Mouse (Mus musculus) MEL (cell line): Measurements from ENCODE around the gene Rbms3. TPM values are rescaled to one million over a fixed set of nuclear protein-coding genes. Genes with fewer than 3 reads are reported as not detected.

Source experiments
- DNase-seq: peaks from one replicate; pipeline ENCODE4 v3.0.0; 2011; ENCODE audit warnings: low read depth, low spot score
- H3K27ac ChIP-seq: 2 replicates; pipeline ENCODE4 v1.5.1; 2012; ENCODE audit warnings: low read depth, mild to moderate bottlenecking, control low read depth, low read length, moderate library complexity; ENCODE audit not compliant: control insufficient read depth
- H3K27me3 ChIP-seq, 2 experiments: fragments of 150-350 bp in 1 of 2; sonication (generic) in 1 of 2; 2 replicates each; pipeline ENCODE4 v1.6.1; 2012; ENCODE audit warnings: low read length in 2 of 2, mild to moderate bottlenecking in 2 of 2, improper control_type of control experiment in 1 of 2, moderate library complexity in 1 of 2; ENCODE audit not compliant: insufficient read depth in 2 of 2, control insufficient read depth in 1 of 2
- H3K36me3 ChIP-seq, 2 experiments: 2 replicates each; pipeline ENCODE4 v1.6.1; 2012 to 2014; ENCODE audit warnings: low read length in 2 of 2, improper control_type of control experiment in 1 of 2, inconsistent platforms in 1 of 2, mild to moderate bottlenecking in 1 of 2; ENCODE audit not compliant: insufficient read depth in 2 of 2, control insufficient read depth in 1 of 2
- H3K4me1 ChIP-seq, 2 experiments: fragments of 150-350 bp in 1 of 2; sonication (generic) in 1 of 2; 2 replicates each; pipeline ENCODE4 v1.6.1; 2012; ENCODE audit warnings: low read length in 2 of 2, improper control_type of control experiment in 1 of 2, mild to moderate bottlenecking in 1 of 2; ENCODE audit not compliant: insufficient read depth in 2 of 2, control insufficient read depth in 1 of 2
- H3K4me3 ChIP-seq, 2 experiments: fragments of 150-350 bp in 1 of 2; sonication (generic) in 1 of 2; 2 replicates each; pipeline ENCODE4 v1.5.1; 2012; ENCODE audit warnings: low read depth in 2 of 2, low read length in 2 of 2, mild to moderate bottlenecking in 2 of 2, moderate library complexity in 2 of 2, control low read depth in 1 of 2, improper control_type of control experiment in 1 of 2; ENCODE audit not compliant: control insufficient read depth in 1 of 2, insufficient read depth in 1 of 2
- H3K79me2 ChIP-seq: 2 replicates; pipeline ENCODE4 v1.6.1; 2012; ENCODE audit warnings: mild to moderate bottlenecking, low read length, moderate library complexity; ENCODE audit not compliant: control insufficient read depth, poor library complexity, insufficient read depth
- H3K9ac ChIP-seq: 2 replicates; pipeline ENCODE4 v1.6.1; 2012; ENCODE audit warnings: low read depth, mild to moderate bottlenecking, control low read depth, low read length, moderate library complexity; ENCODE audit not compliant: control insufficient read depth, poor library complexity, severe bottlenecking
- H3K9me3 ChIP-seq: fragments of 150-350 bp; sonication (generic); replicated peaks from 2 replicates; pipeline ENCODE4 v1.6.1; 2012; ENCODE audit warnings: mild to moderate bottlenecking, low read length, improper control_type of control experiment, moderate library complexity; ENCODE audit not compliant: insufficient read depth
- CHD2 ChIP-seq: IDR thresholded peaks from 2 replicates; pipeline ENCODE4 v1.6.1; 2011; ENCODE audit warnings: low read length, improper control_type of control experiment
- CTCF ChIP-seq, 3 experiments: IDR thresholded peaks in 2 of 3; conservative IDR thresholded peaks in 1 of 3; 2 replicates each; pipeline ENCODE4 v1.5.1; 2011 to 2012; ENCODE audit warnings: low read length in 3 of 3, low read depth in 2 of 3, mild to moderate bottlenecking in 2 of 3, improper control_type of control experiment in 1 of 3, inconsistent platforms in 1 of 3, mixed read lengths in 1 of 3, moderate library complexity in 1 of 3; ENCODE audit not compliant: control insufficient read depth in 1 of 3, insufficient read depth in 1 of 3, poor library complexity in 1 of 3, severe bottlenecking in 1 of 3
- E2F4 ChIP-seq: IDR thresholded peaks from 2 replicates; pipeline ENCODE4 v1.6.1; 2011; ENCODE audit warnings: low read depth, low read length, improper control_type of control experiment, borderline replicate concordance
- ELF1 ChIP-seq: IDR thresholded peaks from 2 replicates; pipeline ENCODE4 v1.6.1; 2014; ENCODE audit warnings: low read depth, mild to moderate bottlenecking, inconsistent platforms, low read length, improper control_type of control experiment, moderate library complexity
- GABPA ChIP-seq: IDR thresholded peaks from 2 replicates; pipeline ENCODE4 v1.6.1; 2012; ENCODE audit warnings: low read depth, mild to moderate bottlenecking, inconsistent platforms, low read length, improper control_type of control experiment, moderate library complexity
- GATA1 ChIP-seq: IDR thresholded peaks from 2 replicates; pipeline ENCODE4 v1.6.1; 2011; ENCODE audit warnings: low read depth, low read length, improper control_type of control experiment
- MAX ChIP-seq: IDR thresholded peaks from 2 replicates; pipeline ENCODE4 v1.6.1; 2011; ENCODE audit warnings: low read length, improper control_type of control experiment
- MEF2A ChIP-seq: IDR thresholded peaks from 2 replicates; pipeline ENCODE4 v1.6.1; 2014; ENCODE audit warnings: low read depth, mild to moderate bottlenecking, inconsistent platforms, low read length, improper control_type of control experiment; ENCODE audit not compliant: poor library complexity, insufficient replicate concordance, severe bottlenecking; ENCODE audit errors: extremely low read depth
- MYB ChIP-seq: IDR thresholded peaks from 2 replicates; pipeline ENCODE4 v1.6.1; 2011; ENCODE audit warnings: mild to moderate bottlenecking, low read depth, low read length, improper control_type of control experiment
- MYC ChIP-seq: IDR thresholded peaks from 2 replicates; pipeline ENCODE4 v1.6.1; 2011; ENCODE audit warnings: low read depth, mild to moderate bottlenecking, low read length, improper control_type of control experiment, moderate library complexity
- NELFE ChIP-seq: IDR thresholded peaks from 2 replicates; pipeline ENCODE4 v1.6.1; 2011; ENCODE audit warnings: low read depth, low read length, improper control_type of control experiment
- POLR2AphosphoS2 ChIP-seq: IDR thresholded peaks from 2 replicates; pipeline ENCODE4 v1.6.1; 2011; ENCODE audit warnings: low read length, improper control_type of control experiment
- RAD21 ChIP-seq: IDR thresholded peaks from 2 replicates; pipeline ENCODE4 v1.6.1; 2011; ENCODE audit warnings: mild to moderate bottlenecking, low read depth, low read length, improper control_type of control experiment
- SIN3A ChIP-seq: IDR thresholded peaks from 2 replicates; pipeline ENCODE4 v1.6.1; 2012; ENCODE audit warnings: low read length, improper control_type of control experiment, inconsistent platforms
- SMC3 ChIP-seq: IDR thresholded peaks from 2 replicates; pipeline ENCODE4 v1.6.1; 2011; ENCODE audit warnings: low read depth, low read length, improper control_type of control experiment
- TAL1 ChIP-seq: IDR thresholded peaks from 2 replicates; pipeline ENCODE4 v1.6.1; 2012; ENCODE audit warnings: mild to moderate bottlenecking, inconsistent platforms, low read length, moderate library complexity, mixed read lengths
- USF2 ChIP-seq, 2 experiments: IDR thresholded peaks; 2 replicates each; pipeline ENCODE4 v1.6.1; 2011 to 2012; ENCODE audit warnings: improper control_type of control experiment in 2 of 2, low read length in 2 of 2, borderline replicate concordance in 1 of 2, inconsistent platforms in 1 of 2, low read depth in 1 of 2, mild to moderate bottlenecking in 1 of 2; ENCODE audit not compliant: insufficient read depth in 1 of 2
- ZKSCAN1 ChIP-seq: IDR thresholded peaks from 2 replicates; pipeline ENCODE4 v1.6.1; 2012; ENCODE audit warnings: low read depth, mild to moderate bottlenecking, inconsistent platforms, low read length, improper control_type of control experiment, moderate library complexity
- ZMIZ1 ChIP-seq: IDR thresholded peaks from 2 replicates; pipeline ENCODE4 v1.6.1; 2012; ENCODE audit warnings: low read depth, mild to moderate bottlenecking, inconsistent platforms, low read length, improper control_type of control experiment, moderate library complexity
- ZNF384 ChIP-seq: IDR thresholded peaks from 2 replicates; pipeline ENCODE4 v1.6.1; 2012; ENCODE audit warnings: low read depth, mild to moderate bottlenecking, inconsistent platforms, low read length, improper control_type of control experiment
- polyA plus RNA-seq, 2 experiments: library from polyadenylated mRNA; stranded (reverse) in 1 of 2; unstranded in 1 of 2; fragments of >175 nt in 1 of 2; fragments of >200 nt in 1 of 2; gene quantifications; 2 replicates each; pipeline versions ENCODE4 v1.2.1 to v1.2.4; 2012; ENCODE audit warnings: low replicate concordance in 2 of 2, low read depth in 1 of 2; ENCODE audit not compliant: insufficient read length in 2 of 2, insufficient read depth in 1 of 2, missing spikeins in 1 of 2
- total RNA-seq: library from RNA; depleted of rRNA; stranded (reverse); fragments of 300-350 nt; gene quantifications from 2 replicates; pipeline ENCODE4 v1.2.3, GENCODE M21; 2012

Rbms3 gene
- total and polyA plus RNA-seq, 3 experiments: not detected

GRCm38 (mm10) chr9:116651414-116651813 lies 978.3 kb downstream of the Rbms3 start:
- Histone ChIP-seq H3K36me3 (no peaks in the 10 kb centered on the region), H3K4me1 (no peaks in the 10 kb centered on the region), H3K9ac (no peak overlapping the region), H3K79me2 (no peaks in the 10 kb centered on the region), H3K4me3 (no peak overlapping the region), H3K27ac (no peak overlapping the region), H3K27me3 (no peaks in the 10 kb centered on the region)
- no peak for DNase-seq
- TF ChIP-seq E2F4 (no peak), MYB (no peak), ZKSCAN1 (no peak), CTCF (IDR thresholded peaks at IDR 0.05 in 2 of 3, conservative IDR thresholded peaks at IDR 0.05 in 1 of 3; ENCODE audit: control insufficient read depth in 1 of 3, insufficient read depth in 1 of 3, low read depth in 2 of 3, low read length in 3 of 3, poor library complexity in 1 of 3, severe bottlenecking in 1 of 3) (peak; percentile 5 to 27 (median 24); a peak in 3 of 6 replicates), SMC3 (0 out of 2 replicates have a peak, but pooled peaks have one; percentile 5)
- TF ChIP-seq, all 39 proteins: peak for 2
- no peaks in the 10 kb centered on the region for H3K9me3 ChIP-seq

DNA sequence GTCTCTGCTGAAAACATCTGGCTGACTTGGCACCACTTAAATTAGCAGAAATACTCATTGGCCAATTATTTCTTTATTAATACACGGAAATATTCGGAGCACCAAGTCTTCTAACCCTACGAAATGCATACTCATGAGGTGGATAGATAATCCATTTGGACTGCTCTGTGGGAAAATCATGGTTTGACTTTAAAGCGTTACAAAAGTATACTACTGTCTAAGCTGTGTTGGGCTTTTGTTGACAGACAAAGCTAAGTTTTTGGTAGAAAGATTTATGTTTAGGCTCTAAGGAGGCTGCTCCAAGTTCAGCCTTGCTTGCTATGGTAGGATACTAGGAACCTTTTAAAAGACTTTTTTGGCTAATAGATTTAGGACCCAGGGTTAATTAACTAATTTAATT lies 979.8 kb downstream of the Rbms3 start:
- H3K9ac ChIP-seq: no peak overlapping the region
- no peaks in the 10 kb centered on the region for H3K27me3 ChIP-seq
- no peak overlapping the region for H3K27ac ChIP-seq
- TF ChIP-seq MEF2A (no peak), TAL1 (no peak), E2F4 (no peak), MYB (no peak), ELF1 (no peak), RAD21 (no peak), USF2 (IDR thresholded peaks at IDR 0.05; ENCODE audit: borderline replicate concordance in 1 of 2, insufficient read depth in 1 of 2, low read depth in 1 of 2, low read length in 2 of 2) (no peak), ZMIZ1 (no peak), GATA1 (no peak), GABPA (no peak), NELFE (no peak), SIN3A (no peak), MAX (no peak), ZNF384 (no peak), POLR2AphosphoS2 (no peak), CHD2 (no peak), MYC (no peak)
- H3K9me3 ChIP-seq: no peaks in the 10 kb centered on the region
- no peak for DNase-seq
- no peaks in the 10 kb centered on the region for H3K4me1 ChIP-seq
- H3K36me3 ChIP-seq: no peaks in the 10 kb centered on the region
- no peak overlapping the region for H3K4me3 ChIP-seq
- no peaks in the 10 kb centered on the region for H3K79me2 ChIP-seq
